Mouse (Mus musculus) midbrain, embryonic 11.5 days (tissue): Measurements from ENCODE around the gene Prdm16. TPM values are rescaled to one million over a fixed set of nuclear protein-coding genes. Genes with fewer than 3 reads are reported as not detected.

Source experiments
- ATAC-seq: fragments of 200-750 bp; cut with Nextera tagmentation; 2 replicates; pipeline ENCODE4 v1.8.0; 2017; ENCODE audit warnings: moderate TSS enrichment, moderate library complexity; ENCODE audit not compliant: low FRiP score
- DNase-seq: peaks from one replicate; pipeline ENCODE4 v3.0.0; 2015; ENCODE audit warnings: low spot score; ENCODE audit errors: missing footprints
- H3K27ac ChIP-seq: fragments of 300-500 bp; sonication (generic); 2 replicates; pipeline ENCODE4 v1.5.1; 2014; ENCODE audit warnings: low read depth, low read length
- H3K27me3 ChIP-seq: fragments of 300-500 bp; sonication (generic); 2 replicates; pipeline ENCODE4 v1.6.1; 2014; ENCODE audit warnings: mild to moderate bottlenecking, low read length, moderate library complexity, mixed read lengths; ENCODE audit not compliant: control insufficient read depth, insufficient read depth
- H3K36me3 ChIP-seq: fragments of 300-500 bp; sonication (generic); 2 replicates; pipeline ENCODE4 v1.6.1; 2014; ENCODE audit warnings: mild to moderate bottlenecking, low read length, moderate library complexity, mixed read lengths; ENCODE audit not compliant: control insufficient read depth, insufficient read depth
- H3K4me1 ChIP-seq: fragments of 300-500 bp; sonication (generic); 2 replicates; pipeline ENCODE4 v1.6.1; 2014; ENCODE audit warnings: low read length; ENCODE audit not compliant: control insufficient read depth, insufficient read depth
- H3K4me2 ChIP-seq: fragments of 300-500 bp; sonication (generic); 2 replicates; pipeline ENCODE4 v1.6.1; 2014; ENCODE audit warnings: mild to moderate bottlenecking, moderate library complexity
- H3K4me3 ChIP-seq: fragments of 300-500 bp; sonication (generic); 2 replicates; pipeline ENCODE4 v1.5.1; 2014; ENCODE audit warnings: low read depth, low read length
- H3K9ac ChIP-seq: fragments of 300-500 bp; sonication (generic); 2 replicates; pipeline ENCODE4 v1.6.1; 2014; ENCODE audit warnings: low read length
- H3K9me3 ChIP-seq: fragments of 300-500 bp; sonication (generic); 2 replicates; pipeline ENCODE4 v1.6.1; 2016; ENCODE audit warnings: low read length; ENCODE audit not compliant: control insufficient read depth
- WGBS: fragments of 180-500 bp; shearing (Covaris S2); extraction: QIAGEN DNeasy Blood & Tissue Kit; methylation state at CpG from one replicate; pipeline ENCODE4 v1.1.7; 2014; 5-methylcytosine and 5-hydroxymethylcytosine counted together
- polyA plus RNA-seq: library from polyadenylated mRNA; unstranded; fragments of >200 nt; fragmentation: Nextera tagmentation; extraction: Ambion mirVana; gene quantifications from 2 replicates; pipeline ENCODE4 v1.2.1, GENCODE M21; 2014

Gene Prdm16
- polyA plus RNA-seq, 1 experiment from 2014 or later, result 8.0 TPM

DNA sequence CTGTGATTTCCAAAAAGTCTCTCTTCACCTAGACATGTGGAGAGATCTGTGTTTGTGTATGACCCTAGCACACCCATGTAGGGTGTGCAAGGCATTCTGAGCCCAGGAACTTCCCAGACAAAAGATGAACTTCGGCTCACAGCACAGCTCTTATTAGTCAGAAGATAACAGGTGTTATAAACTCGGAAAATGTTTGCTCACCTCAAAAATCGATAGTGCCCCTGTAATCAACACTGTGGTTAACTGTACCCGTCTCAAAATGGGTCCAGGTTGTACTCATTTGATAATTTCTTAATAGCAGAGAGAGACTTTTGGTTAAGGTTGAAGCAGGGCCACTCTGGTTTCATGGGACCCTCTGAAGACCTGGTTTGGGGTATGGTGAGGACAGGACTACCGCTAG, 140.2 kb downstream of the Prdm16 start:
- ATAC-seq (no peak), DNase-seq (no peak)
- H3K36me3 ChIP-seq, result no peaks in the 10 kb centered on the region
- no peaks in the 10 kb centered on the region for H3K9me3 ChIP-seq
- H3K27ac ChIP-seq, result no peak overlapping the region
- no peak overlapping the region for H3K4me2 ChIP-seq
- H3K4me3 ChIP-seq, result no peak overlapping the region
- H3K27me3 ChIP-seq, result peaks cover 54% of the 10 kb centered on the region
- H3K9ac ChIP-seq, result no peak overlapping the region
- WGBS, result 87% methylated on average over 5 of the region's 5 CpGs
- peaks cover 35% of the 10 kb centered on the region for H3K4me1 ChIP-seq

GRCm38 (mm10) chr4:154493996-154494395, 142.7 kb downstream of the Prdm16 start:
- no peak overlapping the region for H3K9ac ChIP-seq
- H3K27ac ChIP-seq, result no peak overlapping the region
- H3K4me1 ChIP-seq, result peaks cover 10% of the 10 kb centered on the region
- no peak overlapping the region for H3K4me3 ChIP-seq
- no peaks in the 10 kb centered on the region for H3K9me3 ChIP-seq
- H3K36me3 ChIP-seq, result no peaks in the 10 kb centered on the region
- 68% methylated on average over 4 of the region's 4 CpGs for WGBS
- ATAC-seq, result no peak
- H3K4me2 ChIP-seq, result no peak overlapping the region
- no peak for DNase-seq
- H3K27me3 ChIP-seq, result peaks cover 64% of the 10 kb centered on the region

GRCm38 (mm10) chr4:154492714-154493121, 144.0 kb downstream of the Prdm16 start:
- peaks cover 65% of the 10 kb centered on the region for H3K27me3 ChIP-seq
- no peak for ATAC-seq
- H3K9ac ChIP-seq, result no peak overlapping the region

DNA sequence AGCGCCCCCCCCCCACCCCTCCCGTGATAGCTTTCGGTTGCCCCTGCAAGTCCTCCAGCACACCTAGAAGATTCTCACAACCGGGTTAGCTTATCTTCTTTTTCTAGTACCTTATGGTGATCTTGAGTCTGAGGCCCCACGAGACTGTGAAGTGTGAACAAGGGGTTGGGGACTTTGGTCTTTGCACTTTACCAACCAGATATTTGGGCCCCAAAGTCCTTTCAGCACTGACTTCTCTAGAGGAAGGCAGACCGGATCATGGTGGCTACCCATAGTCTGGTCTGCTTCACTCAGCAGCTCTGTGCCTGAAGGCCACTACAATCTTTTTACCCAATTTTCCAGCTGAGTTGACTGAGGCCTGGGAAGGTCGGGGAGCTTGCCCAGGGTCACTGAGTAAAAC, 144.4 kb downstream of the Prdm16 start:
- Histone ChIP-seq H3K36me3 (no peaks in the 10 kb centered on the region), H3K9ac (no peak overlapping the region), H3K4me3 (no peak overlapping the region), H3K9me3 (no peaks in the 10 kb centered on the region), H3K4me1 (peaks cover 5% of the 10 kb centered on the region), H3K27ac (no peak overlapping the region), H3K4me2 (no peak overlapping the region), H3K27me3 (peaks cover 65% of the 10 kb centered on the region)
- WGBS, result 58% methylated on average over 7 of the region's 7 CpGs
- DNase-seq, result no peak
- no peak for ATAC-seq

More at GRCm38 (mm10) chr4:154492714-154493121, 144.0 kb downstream of the Prdm16 start:
- Histone ChIP-seq H3K4me3 (no peak overlapping the region), H3K27ac (no peak overlapping the region), H3K4me2 (no peak overlapping the region), H3K9me3 (no peaks in the 10 kb centered on the region), H3K36me3 (no peaks in the 10 kb centered on the region), H3K4me1 (peaks cover 5% of the 10 kb centered on the region)
- WGBS, result 56% methylated on average over 11 of the region's 11 CpGs
- no peak for DNase-seq

- H3K4me1 ChIP-seq, result no peaks in the 10 kb centered on the region
- 63% methylated on average over 5 of the region's 5 CpGs for WGBS
- ATAC-seq, result no peak
Measured at GRCm38 (mm10) chr4:154488031-154488430, 148.6 kb downstream of the Prdm16 start.

GRCm38 (mm10) chr4:154482695-154483094, 154.0 kb downstream of the Prdm16 start:
- H3K4me2 ChIP-seq, result no peak overlapping the region
- no peak overlapping the region for H3K27ac ChIP-seq
- 86% methylated on average over 14 of the region's 14 CpGs for WGBS
- H3K9me3 ChIP-seq, result no peaks in the 10 kb centered on the region
- no peak for ATAC-seq
- no peak overlapping the region for H3K4me3 ChIP-seq
- H3K36me3 ChIP-seq, result no peaks in the 10 kb centered on the region
- peaks cover 78% of the 10 kb centered on the region for H3K27me3 ChIP-seq
- H3K9ac ChIP-seq, result no peak overlapping the region
- peaks cover 5% of the 10 kb centered on the region for H3K4me1 ChIP-seq
- DNase-seq, result no peak

More at GRCm38 (mm10) chr4:154488031-154488430, 148.6 kb downstream of the Prdm16 start:
- Histone ChIP-seq H3K9ac (no peak overlapping the region), H3K27ac (no peak overlapping the region), H3K4me3 (no peak overlapping the region), H3K27me3 (peaks cover 61% of the 10 kb centered on the region), H3K36me3 (no peaks in the 10 kb centered on the region), H3K4me2 (no peak overlapping the region), H3K9me3 (no peaks in the 10 kb centered on the region)
- DNase-seq, result no peak

DNA sequence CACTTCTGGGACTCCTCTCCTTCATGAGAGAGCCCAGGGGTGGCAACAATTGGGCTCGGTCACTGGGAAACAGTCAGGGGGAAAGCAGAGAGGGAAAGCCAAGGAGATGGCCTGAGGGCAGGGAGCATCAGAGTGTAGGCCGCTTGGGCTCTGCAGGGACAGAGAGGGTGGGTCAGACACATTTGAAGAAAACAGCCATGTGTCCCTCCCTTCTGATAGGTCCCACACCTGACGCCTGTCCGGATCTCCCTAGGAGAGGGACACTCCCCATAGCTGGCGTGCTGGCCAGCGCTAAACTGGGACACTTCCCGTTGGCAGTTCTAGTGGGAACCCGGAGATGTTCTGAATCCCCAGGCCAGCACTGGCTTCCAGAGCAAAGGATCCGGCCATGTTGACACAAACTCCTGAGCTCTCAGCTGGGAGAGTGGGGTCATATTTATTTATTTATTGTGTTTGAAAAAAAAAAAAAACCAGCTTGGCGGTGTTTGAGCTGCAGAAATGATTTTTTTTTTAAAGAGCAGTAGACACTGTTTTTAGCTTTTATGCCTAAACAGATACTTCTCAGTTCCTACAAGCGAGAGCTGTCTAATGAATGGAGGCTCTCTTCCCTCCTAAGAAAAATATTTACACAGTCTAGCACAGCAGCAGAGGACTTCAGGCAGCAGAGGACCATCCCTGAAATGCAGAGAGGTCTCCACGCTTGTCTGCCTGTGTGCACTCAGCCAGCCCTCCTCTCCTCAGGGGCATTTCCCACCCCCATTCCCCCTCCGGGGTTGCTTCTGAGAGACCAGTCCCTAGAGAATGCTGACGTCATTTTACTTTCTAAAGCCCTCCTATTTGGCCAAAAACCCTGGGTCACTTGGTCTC, 154.7 kb downstream of the Prdm16 start:
- 61% methylated on average over 14 of the region's 14 CpGs for WGBS
- Histone ChIP-seq H3K9ac (no peak overlapping the region), H3K4me1 (peaks cover 5% of the 10 kb centered on the region), H3K27ac (no peak overlapping the region), H3K27me3 (peaks cover 78% of the 10 kb centered on the region), H3K36me3 (no peaks in the 10 kb centered on the region), H3K4me2 (no peak overlapping the region), H3K9me3 (no peaks in the 10 kb centered on the region), H3K4me3 (no peak overlapping the region)
- DNase-seq (no peak), ATAC-seq (no peak)

DNA sequence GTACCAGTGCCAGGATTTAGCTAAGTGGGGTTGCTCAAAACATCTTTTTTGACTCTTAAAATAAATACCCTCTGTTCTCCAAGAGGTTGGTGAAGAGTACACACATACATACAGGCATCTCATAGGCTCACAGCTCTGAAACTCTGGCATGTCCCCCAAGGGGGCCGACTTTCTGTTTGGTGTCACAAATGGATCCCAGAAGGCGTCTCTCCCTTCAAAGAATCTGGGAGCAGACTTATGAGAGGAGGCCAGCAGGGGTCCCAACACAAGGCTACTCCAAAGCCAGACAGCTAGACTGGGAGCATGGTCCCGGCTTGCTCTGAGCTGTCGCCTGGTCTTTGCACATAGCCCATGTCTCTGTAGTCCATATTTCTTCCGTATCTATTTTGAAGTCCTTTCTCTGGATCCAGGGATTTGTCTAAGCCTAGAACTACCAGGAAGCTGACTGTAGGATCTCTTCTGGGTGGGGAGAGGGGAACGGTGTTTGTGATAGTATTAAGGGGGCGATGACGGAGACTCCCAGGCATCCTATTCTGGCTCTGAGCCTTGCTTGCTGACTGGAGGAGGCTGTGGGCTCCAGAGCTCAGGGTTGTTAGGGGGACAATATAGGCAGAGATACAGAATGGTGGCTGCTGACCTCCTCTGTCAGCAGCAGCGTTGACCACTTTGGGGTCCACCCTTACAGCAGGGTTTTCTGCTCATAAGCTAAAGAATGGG, 156.0 kb downstream of the Prdm16 start:
- H3K4me1 ChIP-seq, result peaks cover 5% of the 10 kb centered on the region
- H3K9ac ChIP-seq, result no peak overlapping the region
- H3K27ac ChIP-seq, result no peak overlapping the region
- 77% methylated on average over 9 of the region's 9 CpGs for WGBS
- H3K9me3 ChIP-seq, result no peaks in the 10 kb centered on the region
- H3K4me3 ChIP-seq, result no peak overlapping the region
- DNase-seq (no peak), ATAC-seq (no peak)
- H3K27me3 ChIP-seq, result peaks cover 88% of the 10 kb centered on the region
- H3K36me3 ChIP-seq, result no peaks in the 10 kb centered on the region
- H3K4me2 ChIP-seq, result no peak overlapping the region

GRCm38 (mm10) chr4:154480143-154480542, 156.5 kb downstream of the Prdm16 start:
- no peak for ATAC-seq
- H3K27ac ChIP-seq, result no peak overlapping the region
- no peaks in the 10 kb centered on the region for H3K9me3 ChIP-seq
- H3K9ac ChIP-seq, result no peak overlapping the region
- peaks cover 5% of the 10 kb centered on the region for H3K4me1 ChIP-seq
- H3K36me3 ChIP-seq, result no peaks in the 10 kb centered on the region
- no peak overlapping the region for H3K4me2 ChIP-seq
- no peak overlapping the region for H3K4me3 ChIP-seq
- peaks cover 93% of the 10 kb centered on the region for H3K27me3 ChIP-seq
- no peak for DNase-seq
- 74% methylated on average over 15 of the region's 15 CpGs for WGBS
